Mouse (Mus musculus): ENCODE measurements around the gene Prex1.

Prex1 gene

GRCm38 (mm10) chr2:166517392-166518174 is 196.0 kb downstream of the Prex1 start:
- peak in 1 of 2 experiments; percentile 39 for DNase-seq (ENCODE audit: low spot score in 2 of 2)

GRCm38 (mm10) chr2:166516818-166517353 is 196.7 kb downstream of the Prex1 start:
- no peak for DNase-seq (ENCODE audit: low spot score in 2 of 2)

All from right cerebral cortex, adult 2 months (tissue).